Mouse (Mus musculus) midbrain, postnatal 0 days (tissue): Measurements from ENCODE around the gene Ugt1a7c. TPM values are rescaled to one million over a fixed set of nuclear protein-coding genes. Genes with fewer than 3 reads are reported as not detected.

ENCODE experiments used
- ATAC-seq: fragments of 200-750 bp; cut with Nextera tagmentation; 2 replicates; pipeline ENCODE4 v1.8.0; 2017; ENCODE audit warnings: moderate number of reproducible peaks, mild to moderate bottlenecking, moderate TSS enrichment, moderate library complexity; ENCODE audit not compliant: low FRiP score
- DNase-seq: peaks from one replicate; pipeline ENCODE4 v3.0.0-alpha.2; 2015; ENCODE audit warnings: low spot score
- H3K27ac ChIP-seq: fragments of 300-500 bp; sonication (generic); 2 replicates; pipeline ENCODE4 v1.5.1; 2014; ENCODE audit warnings: low read depth, mild to moderate bottlenecking, low read length, mixed read lengths
- H3K27me3 ChIP-seq: fragments of 300-500 bp; sonication (generic); 2 replicates; pipeline ENCODE4 v1.6.1; 2014; ENCODE audit warnings: low read length, control low read depth, mixed read lengths; ENCODE audit not compliant: insufficient read depth
- H3K36me3 ChIP-seq: fragments of 300-500 bp; sonication (generic); 2 replicates; pipeline ENCODE4 v1.6.1; 2014; ENCODE audit warnings: low read length, control low read depth, mixed read lengths; ENCODE audit not compliant: insufficient read depth
- H3K4me1 ChIP-seq: fragments of 300-500 bp; sonication (generic); 2 replicates; pipeline ENCODE4 v1.6.1; 2014; ENCODE audit warnings: mild to moderate bottlenecking, control low read depth, antibody characterized with exemption, low read length, mixed read lengths; ENCODE audit not compliant: insufficient read depth
- H3K4me2 ChIP-seq: fragments of 300-500 bp; sonication (generic); 2 replicates; pipeline ENCODE4 v1.6.1; 2014; ENCODE audit warnings: low read depth, mild to moderate bottlenecking, low read length, mixed read lengths; ENCODE audit not compliant: poor library complexity, severe bottlenecking
- H3K4me3 ChIP-seq: fragments of 300-500 bp; sonication (generic); 2 replicates; pipeline ENCODE4 v1.5.1; 2014; ENCODE audit warnings: low read depth, mild to moderate bottlenecking, low read length, moderate library complexity
- H3K9ac ChIP-seq: fragments of 300-500 bp; sonication (generic); replicated peaks from 2 replicates; pipeline ENCODE4 v1.6.1; 2014; ENCODE audit warnings: mild to moderate bottlenecking, low read length, moderate library complexity, mixed read lengths; ENCODE audit not compliant: poor library complexity, severe bottlenecking
- H3K9me3 ChIP-seq: fragments of 300-500 bp; sonication (generic); 2 replicates; pipeline ENCODE4 v1.6.1; 2016; ENCODE audit warnings: low read length, control low read depth
- CTCF ChIP-seq: IDR thresholded peaks from 2 replicates; pipeline ENCODE4 v1.5.1; 2016; ENCODE audit warnings: antibody characterized with exemption, mild to moderate bottlenecking
- WGBS: fragments of 180-500 bp; shearing (Covaris S2); extraction: QIAGEN DNeasy Blood & Tissue Kit; methylation state at CpG from one replicate; pipeline ENCODE4 v1.1.7; 2014; 5-methylcytosine and 5-hydroxymethylcytosine counted together
- polyA plus RNA-seq: library from polyadenylated mRNA; unstranded; fragments of >200 nt; fragmentation: Nextera tagmentation; extraction: Ambion mirVana; gene quantifications from 2 replicates; pipeline ENCODE4 v1.2.1, GENCODE M21; 2015
- total RNA-seq: library from RNA; depleted of rRNA; stranded (reverse); fragments of >200 nt; gene quantifications from 2 replicates; pipeline ENCODE4 v1.2.3, GENCODE M21; 2014

Gene Ugt1a7c
- total and polyA plus RNA-seq, 2 experiments from 2014 or later, result 1.5 to 1.6 TPM

GRCm38 (mm10) chr1:88214462-88214952 is 119.6 kb downstream of the Ugt1a7c start:
- H3K9me3 ChIP-seq, result peaks cover 51% of the 10 kb centered on the region
- no peak for TF ChIP-seq CTCF
- no peaks in the 10 kb centered on the region for H3K36me3 ChIP-seq
- H3K4me2 ChIP-seq, result no peak overlapping the region
- H3K27me3 ChIP-seq, result no peaks in the 10 kb centered on the region
- no peak overlapping the region for H3K27ac ChIP-seq
- no peak overlapping the region for H3K4me3 ChIP-seq
- no peak overlapping the region for H3K9ac ChIP-seq
- H3K4me1 ChIP-seq, result no peaks in the 10 kb centered on the region
- 78% methylated on average over 2 of the region's 2 CpGs for WGBS
- DNase-seq (peak; percentile 12), ATAC-seq (peak; percentile 15)

- H3K27me3 ChIP-seq, result no peaks in the 10 kb centered on the region
- no peak overlapping the region for H3K9ac ChIP-seq
- no peak overlapping the region for H3K27ac ChIP-seq
- H3K4me3 ChIP-seq, result no peak overlapping the region
- no peaks in the 10 kb centered on the region for H3K4me1 ChIP-seq
- H3K9me3 ChIP-seq, result peaks cover 48% of the 10 kb centered on the region
- H3K4me2 ChIP-seq, result no peak overlapping the region
- DNase-seq (peak; percentile 8), ATAC-seq (no peak)
- no peaks in the 10 kb centered on the region for H3K36me3 ChIP-seq
- no peak for TF ChIP-seq CTCF
- WGBS, result 69% methylated on average over 10 of the region's 10 CpGs
Observed at GRCm38 (mm10) chr1:88215466-88216380, 120.9 kb downstream of the Ugt1a7c start.

- 56% methylated on average over 2 of the region's 2 CpGs for WGBS
- TF ChIP-seq CTCF, result no peak
- DNase-seq, result peak; percentile 2
Observed at GRCm38 (mm10) chr1:88216551-88216950, 121.7 kb downstream of the Ugt1a7c start.

GRCm38 (mm10) chr1:88217144-88217543 is 122.3 kb downstream of the Ugt1a7c start:
- H3K9me3 ChIP-seq, result peaks cover 40% of the 10 kb centered on the region
- peak; percentile 27 for TF ChIP-seq CTCF
- 63% methylated on average over 2 of the region's 2 CpGs for WGBS
- no peak overlapping the region for H3K27ac ChIP-seq
- H3K4me2 ChIP-seq, result no peak overlapping the region
- no peak overlapping the region for H3K4me3 ChIP-seq
- DNase-seq, result peak; percentile 0
- no peaks in the 10 kb centered on the region for H3K4me1 ChIP-seq
- no peak for ATAC-seq
- H3K27me3 ChIP-seq, result no peaks in the 10 kb centered on the region
- H3K36me3 ChIP-seq, result no peaks in the 10 kb centered on the region
- no peak overlapping the region for H3K9ac ChIP-seq

More at GRCm38 (mm10) chr1:88216551-88216950, 121.7 kb downstream of the Ugt1a7c start:
- Histone ChIP-seq H3K9ac (no peak overlapping the region), H3K27me3 (no peaks in the 10 kb centered on the region), H3K36me3 (no peaks in the 10 kb centered on the region), H3K9me3 (peaks cover 45% of the 10 kb centered on the region), H3K4me3 (no peak overlapping the region), H3K27ac (no peak overlapping the region), H3K4me2 (no peak overlapping the region), H3K4me1 (no peaks in the 10 kb centered on the region)
- no peak for ATAC-seq

GRCm38 (mm10) chr1:88217576-88217975 is 122.7 kb downstream of the Ugt1a7c start:
- Histone ChIP-seq H3K36me3 (no peaks in the 10 kb centered on the region), H3K27me3 (no peaks in the 10 kb centered on the region), H3K27ac (no peak overlapping the region), H3K4me1 (no peaks in the 10 kb centered on the region), H3K9ac (no peak overlapping the region), H3K4me3 (no peak overlapping the region), H3K9me3 (peaks cover 38% of the 10 kb centered on the region), H3K4me2 (no peak overlapping the region)
- WGBS, result 44% methylated on average over 3 of the region's 3 CpGs
- no peak for TF ChIP-seq CTCF
- ATAC-seq, result no peak
- peak; percentile 21 for DNase-seq

GRCm38 (mm10) chr1:88218051-88218450 is 123.2 kb downstream of the Ugt1a7c start:
- 74% methylated on average over 9 of the region's 9 CpGs for WGBS

More at GRCm38 (mm10) chr1:88218051-88218450, 123.2 kb downstream of the Ugt1a7c start:
- Histone ChIP-seq H3K27me3 (no peaks in the 10 kb centered on the region), H3K4me1 (no peaks in the 10 kb centered on the region), H3K9me3 (peaks cover 33% of the 10 kb centered on the region), H3K36me3 (no peaks in the 10 kb centered on the region), H3K27ac (no peak overlapping the region), H3K4me2 (no peak overlapping the region), H3K9ac (no peak overlapping the region), H3K4me3 (no peak overlapping the region)
- TF ChIP-seq CTCF, result no peak
- peak; percentile 1 for DNase-seq
- ATAC-seq, result no peak
